Mouse (Mus musculus) liver, embryonic 14.5 days (tissue): ENCODE results near the gene Plgrkt.

ENCODE experiments used
- CTCF ChIP-seq: IDR thresholded peaks from 2 replicates; pipeline ENCODE4 v1.5.1; 2016; ENCODE audit warnings: antibody characterized with exemption, low read depth, control low read depth
- EP300 ChIP-seq: IDR thresholded peaks from 2 replicates; pipeline ENCODE4 v1.6.1; 2016; ENCODE audit warnings: antibody characterized with exemption, low read depth

DNA sequence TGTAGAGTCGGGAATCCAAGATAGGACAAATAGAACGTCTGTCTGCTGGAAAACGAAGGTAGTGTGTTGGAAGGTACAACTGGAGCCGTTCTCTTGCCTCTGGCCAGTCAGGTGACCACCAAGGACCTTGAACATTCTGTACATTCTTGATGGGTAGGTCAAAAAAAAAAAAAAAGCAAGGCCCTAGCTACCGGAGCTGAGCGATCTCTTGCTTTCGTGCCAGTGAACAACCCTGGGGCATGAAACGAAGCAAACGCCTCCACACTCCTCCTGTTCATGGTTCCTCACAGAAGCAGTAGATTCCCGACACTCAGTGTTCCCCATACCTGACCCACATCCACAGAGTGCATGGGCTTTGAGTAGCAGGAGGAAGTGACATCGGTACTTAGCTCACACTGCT lies 10.9 kb downstream of the Plgrkt start:
- no peak for TF ChIP-seq CTCF
- TF ChIP-seq EP300 = no peak
